In genomic region chr13:43200473-43200872, GRCm38 (mm10) we compare ENCODE assay signal across 8 mouse cellular contexts. TPM values are rescaled to one million over a fixed set of nuclear protein-coding genes. Genes with fewer than 3 reads are reported as not detected.
A peak's percentile ranks its signal among the peaks of the same experiment; 100 is the strongest.
DNase-seq lines count a peak whose midpoint lies in the region.

No protein-coding gene starts in this region.

- DNase-seq in embryo, embryonic 11 days: peak; percentile 38
- DNase-seq in embryo, embryonic 10.5 days (ENCODE audit: low spot score): no peak
- peak; percentile 22 to 45 for DNase-seq in kidney, postnatal 4 days
- no peak for DNase-seq in kidney, adult 11 months
- DNase-seq in thymus, postnatal 14 days: peak; percentile 21
- DNase-seq in thymus, postnatal 4 days: no peak
- DNase-seq in gastrocnemius, adult 8-10 months (ENCODE audit: low spot score in 2 of 2): no peak
- no peak for DNase-seq in frontal cortex, postnatal 36 days (ENCODE audit: low spot score in 2 of 2)

RNA-seq across cellular contexts. Expression of gene Tbc1d7, which starts 29.2 kb away (rescaled TPM):
- total RNA-seq in gastrocnemius, adult 8-10 months (2022): 10 to 100 TPM; 22.8 to 26.1 (median 25.0) TPM

Comparison
In these comparisons a context has a peak if more than half of its experiments do, and no peak if none do; other contexts are left out.
1. DNase-seq: peak in embryo, embryonic 11 days (single experiment), kidney, postnatal 4 days (2 of 2) and thymus, postnatal 14 days (single experiment); none in embryo, embryonic 10.5 days (single experiment), kidney, adult 11 months (single experiment), thymus, postnatal 4 days (single experiment), gastrocnemius, adult 8-10 months (0 of 2) and frontal cortex, postnatal 36 days (0 of 2).